Mouse (Mus musculus) G1E (cell line): ENCODE data around the gene Ssrp1.

Experiments
- CTCF ChIP-seq: IDR thresholded peaks from 2 replicates; pipeline ENCODE4 v1.5.1; 2012; ENCODE audit warnings: low read depth, low read length, inconsistent platforms, mixed read lengths
- GATA1 ChIP-seq: IDR thresholded peaks from 2 replicates; pipeline ENCODE4 v1.6.1; 2012; ENCODE audit warnings: borderline replicate concordance, low read length, inconsistent platforms, mixed read lengths
- POLR2AphosphoS5 ChIP-seq: IDR thresholded peaks from 2 replicates; pipeline ENCODE4 v1.6.1; 2012; ENCODE audit warnings: low read depth, low read length, inconsistent platforms; ENCODE audit not compliant: insufficient replicate concordance

GRCm38 (mm10) chr2:85067903-85068625, 31.0 kb downstream of the Ssrp1 start:
- TF ChIP-seq GATA1 (no peak), CTCF (no peak), POLR2AphosphoS5 (no peak)
